Mouse (Mus musculus) stomach, postnatal 0 days (tissue): Measurements from ENCODE around the gene Ncoa3.

Experiments
- CTCF ChIP-seq: IDR thresholded peaks from 2 replicates; pipeline ENCODE4 v1.5.1; 2016; ENCODE audit warnings: antibody characterized with exemption, low read depth, mild to moderate bottlenecking, moderate library complexity
- EP300 ChIP-seq: optimal IDR thresholded peaks from 2 replicates; pipeline ENCODE3; 2016; ENCODE audit warnings: antibody characterized with exemption

GRCm38 (mm10) chr2:165955386-165955785, 37.0 kb upstream of the Ncoa3 start:
- no peak for TF ChIP-seq CTCF
- TF ChIP-seq EP300: no peak
